Mouse (Mus musculus) neural tube, embryonic 14.5 days (tissue): ENCODE measurements around the gene Chordc1. TPM values are rescaled to one million over a fixed set of nuclear protein-coding genes. Genes with fewer than 3 reads are reported as not detected.

Experiments
- polyA plus RNA-seq: library from polyadenylated mRNA; unstranded; fragments of >200 nt; fragmentation: Nextera tagmentation; extraction: Ambion mirVana; gene quantifications from 2 replicates; pipeline ENCODE4 v1.2.1, GENCODE M21; 2014

Gene Chordc1
- polyA plus RNA-seq, 1 experiment from 2014 or later, result 128 TPM

Other genes starting within 250 kb of the Chordc1 start
- gene Naalad2, start 110.9 kb downstream of the Chordc1 start, polyA plus RNA-seq, result 1.1 and 1.4 TPM in 2 replicates
- gene Ubtfl1, start 112.3 kb downstream of the Chordc1 start, polyA plus RNA-seq, result not detected in 2 replicates
- 0.28 TPM in 1 of 2 replicates, not detected in the other for gene Mbd3l2, start 138.5 kb downstream of the Chordc1 start, polyA plus RNA-seq
- 44.0 and 46.2 TPM in 2 replicates for gene Zfp558, start 186.1 kb downstream of the Chordc1 start, polyA plus RNA-seq
- not detected in 2 replicates for gene Mbd3l1, start 186.2 kb downstream of the Chordc1 start, polyA plus RNA-seq